Mouse (Mus musculus): ENCODE measurements around the gene Ispd.

The Ispd gene

GRCm38 (mm10) chr12:36570414-36571095 lies 189.3 kb downstream of the Ispd start:
- DNase-seq (ENCODE audit: low spot score), result no peak

- no peak for DNase-seq (ENCODE audit: low spot score)
These were observed 203.6 kb downstream of the Ispd start for GRCm38 (mm10) chr12:36584828-36585227.

GRCm38 (mm10) chr12:36597539-36598250 lies 216.4 kb downstream of the Ispd start:
- DNase-seq (ENCODE audit: low spot score), result no peak

GRCm38 (mm10) chr12:36621960-36622736 lies 240.9 kb downstream of the Ispd start:
- DNase-seq (ENCODE audit: low spot score), result no peak

GRCm38 (mm10) chr12:36627204-36627603 lies 246.0 kb downstream of the Ispd start:
- DNase-seq (ENCODE audit: low spot score), result no peak

- DNase-seq (ENCODE audit: low spot score), result no peak
These were observed 251.2 kb downstream of the Ispd start for GRCm38 (mm10) chr12:36632427-36632826.

- DNase-seq (ENCODE audit: low spot score), result no peak
These were observed 266.3 kb downstream of the Ispd start for GRCm38 (mm10) chr12:36647514-36647913.

GRCm38 (mm10) chr12:36662496-36662895 lies 281.2 kb downstream of the Ispd start:
- no peak for DNase-seq (ENCODE audit: low spot score)

GRCm38 (mm10) chr12:36664783-36665182 lies 283.5 kb downstream of the Ispd start:
- no peak for DNase-seq (ENCODE audit: low spot score)

- no peak for DNase-seq (ENCODE audit: low spot score)
These were observed 285.5 kb downstream of the Ispd start for GRCm38 (mm10) chr12:36666771-36667170.

- no peak for DNase-seq (ENCODE audit: low spot score)
These were observed 289.1 kb downstream of the Ispd start for GRCm38 (mm10) chr12:36670164-36670908.

GRCm38 (mm10) chr12:36670915-36671579 lies 289.8 kb downstream of the Ispd start:
- no peak for DNase-seq (ENCODE audit: low spot score)

- no peak for DNase-seq (ENCODE audit: low spot score)
These were observed 293.2 kb downstream of the Ispd start for GRCm38 (mm10) chr12:36674481-36674880.

- no peak for DNase-seq (ENCODE audit: low spot score)
These were observed 297.0 kb downstream of the Ispd start for GRCm38 (mm10) chr12:36678220-36678619.

GRCm38 (mm10) chr12:36680883-36681505 lies 299.7 kb downstream of the Ispd start:
- DNase-seq (ENCODE audit: low spot score), result no peak

GRCm38 (mm10) chr12:36681779-36682178 lies 300.5 kb downstream of the Ispd start:
- DNase-seq (ENCODE audit: low spot score), result no peak

GRCm38 (mm10) chr12:36694072-36694471 lies 312.8 kb downstream of the Ispd start:
- no peak for DNase-seq (ENCODE audit: low spot score)

GRCm38 (mm10) chr12:36704380-36704779 lies 323.1 kb downstream of the Ispd start:
- no peak for DNase-seq (ENCODE audit: low spot score)

- DNase-seq (ENCODE audit: low spot score), result no peak
These were observed 327.6 kb downstream of the Ispd start for GRCm38 (mm10) chr12:36708810-36709209.

GRCm38 (mm10) chr12:36713866-36714662 lies 332.8 kb downstream of the Ispd start:
- peak; percentile 6 for DNase-seq (ENCODE audit: low spot score)

Measured in testis, postnatal 14 days (tissue).